Mouse (Mus musculus) skeletal muscle tissue, adult 2 months (tissue): ENCODE measurements around the gene Agap2.
"Not testable (repeated sequence)": the region's sequence is repeated elsewhere in the genome, so short reads cannot be mapped to it uniquely, and the experiment has no call there.

Experiments
- DNase-seq: peaks from one replicate; pipeline ENCODE4 v3.0.0-alpha.2; 2012; ENCODE audit warnings: low read depth, low spot score

Agap2 gene

DNA sequence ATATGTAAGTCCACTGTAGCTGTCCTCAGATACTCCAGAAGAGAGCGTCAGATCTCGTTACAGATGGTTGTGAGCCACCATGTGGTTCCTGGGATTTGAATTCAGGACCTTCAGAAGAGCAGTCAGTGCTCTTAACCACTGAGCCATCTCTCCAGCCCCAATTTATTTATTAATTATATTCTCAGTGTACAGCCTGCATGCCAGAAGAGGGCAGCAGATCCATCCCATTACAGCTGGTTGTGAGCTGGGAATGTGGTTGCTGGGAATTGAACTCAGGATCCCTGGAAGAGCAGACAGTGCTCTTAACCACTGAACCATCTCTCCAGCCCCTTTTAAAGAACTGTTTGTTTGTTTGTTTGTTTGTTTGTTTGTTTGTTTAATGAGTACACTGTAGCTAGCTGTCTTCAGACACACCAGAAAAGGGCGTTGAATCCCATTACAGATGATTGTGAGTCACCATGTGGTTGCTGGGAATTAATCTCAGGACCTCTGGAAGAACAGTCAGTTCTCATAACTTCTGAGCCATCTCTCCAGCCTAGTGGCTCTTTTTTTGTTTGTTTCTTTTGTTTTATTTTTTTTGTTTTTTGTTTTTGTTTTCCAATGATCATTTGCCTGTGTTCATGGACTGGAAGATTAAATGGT lies 59.4 kb downstream of the Agap2 start:
- DNase-seq, result not testable (repeated sequence)

DNA sequence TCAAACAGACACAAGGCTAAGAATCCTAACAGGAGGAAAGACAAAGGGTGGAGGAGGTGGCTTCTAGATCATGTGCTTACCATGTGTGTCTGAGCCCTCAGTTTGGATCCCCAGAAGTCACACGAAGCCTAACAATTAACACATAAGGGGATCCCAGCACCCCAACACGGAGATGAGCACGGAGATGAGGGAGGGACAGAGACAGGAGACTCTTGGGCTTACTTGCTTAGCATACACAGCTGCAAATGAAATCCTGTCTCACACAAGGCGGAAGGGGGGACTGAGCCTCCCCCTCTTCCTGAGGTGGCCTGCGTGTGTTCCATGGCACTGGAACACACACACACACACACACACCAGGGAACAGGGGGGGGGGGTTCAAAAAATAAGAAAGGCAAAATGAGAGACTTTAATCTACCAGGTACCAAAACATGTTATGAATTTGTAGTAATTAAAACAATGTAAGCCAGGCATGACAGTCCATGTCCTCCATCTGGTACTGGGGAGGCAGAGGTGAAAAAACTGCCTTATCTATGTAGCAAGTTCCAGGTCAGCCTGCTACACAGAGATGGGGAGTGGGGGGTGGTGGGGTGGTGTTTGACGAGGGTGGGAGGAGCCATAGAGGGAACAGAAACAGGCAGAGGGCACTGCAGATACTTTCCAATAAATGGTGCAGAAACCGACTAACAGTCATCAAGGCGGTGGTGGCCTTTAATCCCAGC lies 60.2 kb downstream of the Agap2 start:
- DNase-seq, result no peak

DNA sequence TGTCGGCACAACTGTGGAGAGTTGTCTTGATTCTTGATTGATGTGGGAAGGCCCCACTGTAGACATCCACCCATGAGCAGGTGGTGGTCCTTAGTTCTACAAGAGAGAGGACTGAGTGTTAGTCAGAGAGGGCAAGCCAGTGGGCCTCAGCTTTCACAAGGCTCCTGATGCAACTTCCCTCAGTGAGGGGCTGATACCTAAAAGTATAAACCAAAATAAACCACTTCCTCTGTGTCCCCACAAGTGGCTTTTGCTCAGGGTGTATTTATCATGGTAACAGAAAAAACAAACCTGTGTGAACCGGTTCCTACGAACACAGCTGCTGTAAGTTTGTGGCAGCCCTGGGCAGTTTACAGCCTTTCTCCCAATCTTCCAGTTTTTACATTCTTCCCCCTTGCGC lies 61.4 kb downstream of the Agap2 start:
- DNase-seq, result no peak

DNA sequence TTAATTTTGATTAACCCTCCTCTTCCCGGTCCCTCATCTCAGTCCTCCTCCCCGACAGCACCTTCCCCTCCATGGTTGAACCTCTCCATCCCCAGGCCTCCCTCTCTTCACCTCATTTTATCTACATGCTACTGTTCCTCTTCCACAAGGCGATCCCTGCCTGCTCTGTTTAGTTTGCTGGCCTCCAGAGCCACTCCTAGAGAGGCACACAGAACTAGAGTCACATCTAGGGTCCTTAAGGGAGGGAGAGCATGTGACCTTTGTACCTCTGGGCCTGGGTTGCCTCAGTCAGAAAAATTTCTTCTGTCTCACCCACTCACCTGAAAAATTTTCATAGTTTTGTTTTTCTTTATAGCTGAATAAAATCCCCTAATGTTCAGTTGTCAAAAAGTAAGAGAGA lies 62.8 kb downstream of the Agap2 start:
- DNase-seq, result no peak

DNA sequence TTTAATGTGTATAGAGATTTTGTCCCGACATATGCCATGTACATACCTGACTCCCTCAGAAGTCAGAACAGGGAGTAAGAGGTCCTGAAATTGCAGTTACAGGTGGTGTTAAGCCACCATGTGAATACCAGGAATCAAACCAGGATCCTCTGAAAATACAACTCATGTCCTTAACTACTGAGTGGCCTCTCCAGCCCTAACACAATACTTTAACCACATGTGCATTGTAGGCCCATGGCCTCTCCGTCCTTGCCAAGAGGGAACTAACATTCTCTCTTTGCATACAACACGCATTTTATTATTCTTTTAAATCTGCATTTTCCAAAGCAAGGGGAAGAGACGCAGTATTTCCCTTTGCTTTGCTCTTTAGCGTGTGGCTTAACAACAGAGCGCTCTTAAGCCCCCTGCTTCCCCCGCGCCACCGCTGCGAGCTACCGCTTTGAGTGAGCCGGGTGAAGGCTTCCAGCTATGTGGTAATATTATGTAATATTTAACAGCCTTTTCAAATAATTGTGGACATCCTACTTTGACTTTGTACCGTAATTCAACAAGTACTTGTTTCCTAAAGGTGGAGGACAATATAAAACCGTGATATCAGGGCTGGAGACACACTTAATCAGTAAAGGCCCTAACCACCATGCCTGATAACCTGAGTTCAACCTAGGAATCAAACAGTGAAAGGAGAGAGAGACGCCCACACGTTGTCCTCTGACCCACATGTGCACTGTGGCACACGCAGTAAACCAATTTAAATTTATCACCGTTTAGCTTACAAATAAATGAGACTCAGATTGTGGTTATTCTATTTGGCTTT lies 63.5 kb downstream of the Agap2 start:
- no peak for DNase-seq

DNA sequence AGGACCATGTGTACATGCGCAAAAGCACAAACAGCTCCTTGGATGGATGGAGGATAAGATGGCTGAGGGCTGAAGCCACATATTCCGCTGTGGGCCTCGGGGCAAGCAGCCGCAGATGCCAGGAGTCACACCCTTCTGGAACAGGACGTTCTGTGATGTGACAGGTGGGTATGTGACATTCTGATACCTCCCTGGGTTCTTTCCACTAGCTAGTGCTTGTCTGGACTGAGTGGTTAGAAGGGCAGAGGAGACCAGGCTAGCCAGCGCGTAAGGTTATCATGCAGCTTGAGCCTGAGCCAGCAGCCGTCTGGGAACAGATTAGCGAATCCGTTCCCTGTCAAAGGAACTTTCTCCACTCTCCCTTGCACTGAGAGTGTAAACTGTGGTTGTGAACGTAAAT lies 65.9 kb downstream of the Agap2 start:
- DNase-seq, result no peak

DNA sequence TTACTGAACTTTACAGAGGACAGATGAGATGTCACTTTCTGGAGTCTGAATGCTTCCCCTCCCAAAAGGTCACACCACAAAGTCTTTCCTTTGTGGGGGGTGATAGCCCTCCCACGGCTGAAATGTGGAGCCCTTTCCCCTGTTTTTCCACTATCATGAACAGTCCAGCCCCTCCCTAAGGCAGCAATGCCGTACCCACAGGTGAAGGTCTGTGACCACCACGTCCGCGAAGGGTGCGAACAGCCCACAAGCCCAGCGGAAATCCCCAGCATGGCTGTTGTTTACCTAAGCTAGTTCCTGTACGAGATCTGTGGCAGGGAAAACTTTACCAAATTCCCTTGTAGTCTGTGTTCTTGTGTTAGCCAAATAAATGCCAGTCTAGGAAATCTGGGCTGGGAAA lies 66.4 kb downstream of the Agap2 start:
- no peak for DNase-seq
